Mouse (Mus musculus) kidney, embryonic 16.5 days (tissue): ENCODE results near the gene Ctc1. TPM values are rescaled to one million over a fixed set of nuclear protein-coding genes. Genes with fewer than 3 reads are reported as not detected.
"Not testable (repeated sequence)": the region's sequence is repeated elsewhere in the genome, so short reads cannot be mapped to it uniquely, and the experiment has no call there.

Experiments
- ATAC-seq: fragments of 200-750 bp; cut with Nextera tagmentation; 2 replicates; pipeline ENCODE4 v1.8.0; 2017; ENCODE audit warnings: moderate TSS enrichment; ENCODE audit not compliant: low FRiP score, low TSS enrichment
- H3K27ac ChIP-seq: fragments of 300-500 bp; sonication (generic); 2 replicates; pipeline ENCODE4 v1.5.1; 2014; ENCODE audit warnings: low read length
- H3K27me3 ChIP-seq: fragments of 300-500 bp; sonication (generic); 2 replicates; pipeline ENCODE4 v1.6.1; 2014; ENCODE audit warnings: low read length, control low read depth, mixed read lengths; ENCODE audit not compliant: insufficient read depth
- H3K36me3 ChIP-seq: fragments of 300-500 bp; sonication (generic); 2 replicates; pipeline ENCODE4 v1.6.1; 2014; ENCODE audit warnings: low read length, control low read depth, mixed read lengths; ENCODE audit not compliant: insufficient read depth
- H3K4me1 ChIP-seq: fragments of 300-500 bp; sonication (generic); 2 replicates; pipeline ENCODE4 v1.6.1; 2014; ENCODE audit warnings: low read length, control low read depth, mixed read lengths; ENCODE audit not compliant: insufficient read depth
- H3K4me2 ChIP-seq: fragments of 300-500 bp; sonication (generic); replicated peaks from 2 replicates; pipeline ENCODE4 v1.6.1; 2014; ENCODE audit warnings: low read depth, low read length
- H3K4me3 ChIP-seq: fragments of 300-500 bp; sonication (generic); 2 replicates; pipeline ENCODE4 v1.5.1; 2014; ENCODE audit warnings: mild to moderate bottlenecking, low read length
- H3K9ac ChIP-seq: fragments of 300-500 bp; sonication (generic); replicated peaks from 2 replicates; pipeline ENCODE4 v1.6.1; 2014; ENCODE audit warnings: low read length
- H3K9me3 ChIP-seq: fragments of 300-500 bp; sonication (generic); 2 replicates; pipeline ENCODE4 v1.6.1; 2016; ENCODE audit warnings: low read length, control low read depth
- WGBS: fragments of 180-500 bp; shearing (Covaris S2); extraction: QIAGEN DNeasy Blood & Tissue Kit; methylation state at CpG from one replicate; pipeline ENCODE4 v1.1.7; 2014; 5-methylcytosine and 5-hydroxymethylcytosine counted together
- polyA plus RNA-seq: library from polyadenylated mRNA; unstranded; fragments of >200 nt; fragmentation: Nextera tagmentation; extraction: Ambion mirVana; gene quantifications from 2 replicates; pipeline ENCODE4 v1.2.1, GENCODE M21; 2015

Ctc1 gene
- polyA plus RNA-seq, 1 experiment from 2014 or later: 64.1 TPM

DNA sequence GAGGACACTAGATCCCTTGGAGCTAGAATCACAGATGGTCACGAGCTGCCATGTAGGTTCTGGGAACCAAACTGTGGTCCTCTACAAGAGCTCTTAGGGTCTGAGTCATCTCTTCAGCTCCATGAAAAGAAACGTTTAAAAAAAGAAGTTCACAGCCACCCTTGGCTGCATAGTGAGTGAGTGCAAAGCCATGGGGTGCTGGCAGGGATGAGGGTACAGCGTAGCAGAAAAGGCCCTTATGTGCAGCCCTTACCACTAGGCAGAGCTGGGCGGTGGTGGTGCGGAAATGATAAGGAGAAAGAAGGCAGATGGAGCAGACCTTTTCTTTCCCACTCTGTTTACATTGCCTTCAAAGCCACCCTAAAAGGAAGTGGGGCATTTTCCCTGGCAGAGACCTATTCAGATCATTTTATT is 36.4 kb upstream of the Ctc1 start:
- no peak for ATAC-seq
- no peaks in the 10 kb centered on the region for H3K4me1 ChIP-seq
- 62% methylated on average over 5 of the region's 5 CpGs for WGBS

DNA sequence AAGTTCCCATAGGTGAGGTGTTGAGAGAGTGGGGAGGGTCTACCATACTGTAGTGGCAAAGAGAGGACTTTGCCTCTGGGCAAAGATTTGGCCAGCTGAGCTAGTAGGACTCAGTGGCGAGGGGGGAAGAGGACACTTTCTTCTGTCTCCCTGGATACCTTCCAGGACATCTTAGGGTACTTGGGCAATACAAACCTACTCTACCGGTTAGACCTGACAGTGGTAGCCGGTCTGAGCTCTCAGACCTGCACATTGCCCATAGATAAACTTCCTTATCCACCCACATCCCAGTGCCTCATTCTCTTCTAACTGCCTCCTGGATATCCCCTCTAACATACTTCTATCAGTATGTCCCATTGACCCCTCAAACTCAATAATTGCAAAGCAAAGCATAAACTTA is 34.8 kb upstream of the Ctc1 start:
- Histone ChIP-seq H3K36me3 (peaks cover 2% of the 10 kb centered on the region; the same call in 1 of the 2 replicates), H3K27me3 (no peaks in the 10 kb centered on the region), H3K4me2 (no peak overlapping the region), H3K9ac (no peak overlapping the region), H3K9me3 (no peaks in the 10 kb centered on the region), H3K27ac (no peak overlapping the region), H3K4me3 (no peak overlapping the region), H3K4me1 (no peaks in the 10 kb centered on the region)
- ATAC-seq: no peak
- 59% methylated on average over 3 of the region's 3 CpGs for WGBS

More for the DNA sequence above, 36.4 kb upstream of the Ctc1 start:
- Histone ChIP-seq H3K36me3 (no peaks in the 10 kb centered on the region), H3K9me3 (no peaks in the 10 kb centered on the region), H3K27me3 (no peaks in the 10 kb centered on the region), H3K4me2 (no peak overlapping the region), H3K4me3 (no peak overlapping the region), H3K9ac (no peak overlapping the region), H3K27ac (no peak overlapping the region)

DNA sequence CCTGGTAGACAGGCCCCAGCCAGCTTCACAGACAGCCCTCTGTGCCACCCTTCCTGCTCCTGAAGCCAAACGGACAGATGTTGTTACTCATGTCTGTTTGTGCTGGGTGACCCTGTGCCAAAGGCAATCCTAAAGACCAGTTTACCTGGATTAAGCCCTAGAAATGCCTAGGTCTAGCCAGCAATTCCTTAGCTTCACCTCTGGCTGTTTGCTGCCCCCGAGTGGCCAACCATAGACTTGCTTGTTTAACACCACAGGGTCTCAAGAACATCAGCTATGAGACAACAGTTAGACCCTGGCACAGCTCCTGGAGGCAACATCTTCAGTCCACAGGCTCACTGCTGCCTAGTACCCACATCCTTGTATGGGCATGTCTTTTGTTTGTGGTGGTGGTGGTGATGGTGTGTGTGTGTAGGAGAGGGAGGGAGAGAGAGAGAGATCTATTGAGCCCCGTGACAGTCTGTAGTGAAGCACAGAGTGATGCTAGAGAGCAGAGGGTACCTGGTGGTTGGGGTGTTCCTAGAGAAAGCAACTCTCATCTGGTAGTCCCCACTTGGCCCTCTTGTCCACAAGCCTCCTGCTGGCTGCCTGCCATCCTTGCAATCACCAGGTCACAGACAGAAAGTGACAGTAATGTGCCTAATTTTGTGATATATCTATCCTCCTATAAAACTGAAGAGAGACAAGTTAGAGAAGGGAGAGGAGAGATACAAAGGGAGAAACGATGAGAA is 32.9 kb upstream of the Ctc1 start:
- H3K27ac ChIP-seq: no peak overlapping the region
- peaks cover 13% of the 10 kb centered on the region for H3K36me3 ChIP-seq
- ATAC-seq: peak; percentile 71; the same call in 1 of the 2 replicates
- 22% methylated on average over 4 of the region's 4 CpGs for WGBS
- no peaks in the 10 kb centered on the region for H3K9me3 ChIP-seq
- no peak overlapping the region for H3K4me3 ChIP-seq
- no peak overlapping the region for H3K4me2 ChIP-seq
- H3K27me3 ChIP-seq: no peaks in the 10 kb centered on the region
- no peak overlapping the region for H3K9ac ChIP-seq
- H3K4me1 ChIP-seq: no peaks in the 10 kb centered on the region

DNA sequence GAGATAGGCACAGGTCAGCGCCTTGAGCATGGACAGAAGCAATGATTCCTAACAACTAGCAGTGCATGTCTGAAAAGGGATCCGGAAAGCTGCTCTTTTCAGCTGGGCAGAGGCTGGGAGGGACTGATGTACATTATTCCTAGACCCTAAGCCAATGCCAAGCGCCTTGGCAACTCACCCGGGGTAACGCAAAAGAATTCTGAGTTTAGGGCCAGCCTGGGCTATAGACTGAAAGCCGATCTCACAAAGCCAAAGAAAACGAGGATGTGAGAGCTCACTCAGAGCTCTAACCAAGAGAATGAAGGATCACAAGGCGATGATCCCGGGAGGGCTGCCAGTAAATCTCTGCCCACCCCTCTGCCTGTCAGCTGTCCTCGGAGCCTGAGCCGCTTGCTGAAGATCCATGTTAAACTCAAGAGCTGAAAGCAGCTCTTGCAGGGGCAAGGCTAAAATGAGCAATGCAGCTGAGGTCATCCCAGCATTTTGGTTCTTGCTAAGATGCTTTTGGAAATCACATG is 28.3 kb upstream of the Ctc1 start:
- H3K36me3 ChIP-seq: peaks cover 55% of the 10 kb centered on the region
- no peak overlapping the region for H3K9ac ChIP-seq
- 81% methylated on average over 11 of the region's 11 CpGs for WGBS
- H3K9me3 ChIP-seq: no peaks in the 10 kb centered on the region
- H3K4me3 ChIP-seq: no peak overlapping the region
- no peak overlapping the region for H3K27ac ChIP-seq
- H3K4me2 ChIP-seq: no peak overlapping the region
- no peak for ATAC-seq
- no peaks in the 10 kb centered on the region for H3K27me3 ChIP-seq
- no peaks in the 10 kb centered on the region for H3K4me1 ChIP-seq

DNA sequence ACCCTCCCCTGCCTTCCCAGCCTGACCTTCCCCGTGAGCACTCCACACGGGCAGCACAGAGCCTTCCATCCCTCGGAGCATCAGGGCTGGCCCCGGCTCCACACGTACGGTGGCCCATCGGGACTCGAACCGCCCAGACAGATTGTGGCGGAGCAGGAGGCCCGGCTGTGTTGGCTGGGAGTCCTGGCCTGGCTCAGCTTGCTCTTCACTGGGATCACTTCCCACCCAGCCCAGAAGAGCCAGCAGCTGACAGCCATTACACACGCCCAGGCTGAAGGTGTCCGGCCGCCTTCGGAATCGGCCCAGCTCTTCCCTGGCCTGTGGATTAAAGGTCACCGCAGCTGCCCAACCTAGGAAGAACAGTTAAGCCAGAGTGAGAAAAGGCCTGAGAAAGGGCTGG is 27.4 kb upstream of the Ctc1 start:
- H3K36me3 ChIP-seq: peaks cover 64% of the 10 kb centered on the region
- no peaks in the 10 kb centered on the region for H3K27me3 ChIP-seq
- H3K4me3 ChIP-seq: no peak overlapping the region
- WGBS: 89% methylated on average over 17 of the region's 17 CpGs
- no peak overlapping the region for H3K9ac ChIP-seq
- no peaks in the 10 kb centered on the region for H3K9me3 ChIP-seq
- no peak overlapping the region for H3K27ac ChIP-seq
- H3K4me2 ChIP-seq: no peak overlapping the region
- H3K4me1 ChIP-seq: no peaks in the 10 kb centered on the region
- ATAC-seq: no peak; the same call in 1 of the 2 replicates

DNA sequence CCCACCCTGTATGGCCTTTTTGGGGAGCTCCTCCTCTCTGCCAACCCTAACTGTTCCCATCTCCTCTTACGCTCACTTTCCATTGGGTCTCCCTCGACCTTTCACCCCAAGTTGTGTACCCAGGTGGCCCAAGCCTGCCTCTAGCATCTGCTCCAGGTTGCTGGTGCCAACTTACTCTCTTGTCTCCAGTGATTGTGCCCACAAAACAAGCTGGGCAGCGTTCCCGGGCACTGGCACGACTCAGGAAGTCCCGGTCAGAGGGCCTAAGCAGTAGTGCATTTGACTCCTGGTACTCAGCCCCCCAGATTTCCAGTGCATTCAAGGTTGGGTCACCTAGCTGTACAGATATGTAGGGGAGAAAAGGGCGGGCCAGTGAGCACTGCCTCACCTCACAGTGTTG is 22.6 kb upstream of the Ctc1 start:
- Histone ChIP-seq H3K27ac (no peak overlapping the region), H3K36me3 (peaks cover 92% of the 10 kb centered on the region), H3K9me3 (no peaks in the 10 kb centered on the region), H3K9ac (no peak overlapping the region), H3K27me3 (no peaks in the 10 kb centered on the region), H3K4me2 (no peak overlapping the region), H3K4me1 (no peaks in the 10 kb centered on the region), H3K4me3 (no peak overlapping the region)
- no peak for ATAC-seq
- 83% methylated on average over 7 of the region's 7 CpGs for WGBS

DNA sequence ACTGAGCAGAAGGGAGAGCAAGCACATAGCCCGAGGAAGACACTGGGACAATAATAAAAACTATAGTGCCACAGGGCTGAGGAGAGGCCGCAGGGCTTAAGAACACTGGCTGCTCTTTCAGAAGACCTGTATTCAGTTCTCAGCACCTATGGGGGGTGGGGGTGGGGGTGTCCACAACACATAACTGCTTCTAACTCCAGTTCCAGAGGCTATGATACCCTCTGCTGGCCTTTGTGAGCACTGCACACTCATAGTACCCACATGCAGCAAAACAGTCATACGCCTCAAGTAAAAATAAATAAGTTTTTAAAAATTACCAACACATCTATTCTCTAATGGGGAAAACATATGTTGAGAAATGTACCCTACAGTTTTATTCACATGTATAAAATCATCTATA is 21.3 kb upstream of the Ctc1 start:
- ATAC-seq: no peak
- no peak overlapping the region for H3K9ac ChIP-seq
- no peaks in the 10 kb centered on the region for H3K27me3 ChIP-seq
- peaks cover 91% of the 10 kb centered on the region for H3K36me3 ChIP-seq
- H3K9me3 ChIP-seq: no peaks in the 10 kb centered on the region
- no peak overlapping the region for H3K4me2 ChIP-seq
- no peaks in the 10 kb centered on the region for H3K4me1 ChIP-seq
- no peak overlapping the region for H3K4me3 ChIP-seq
- H3K27ac ChIP-seq: no peak overlapping the region
- 92% methylated on average over 3 of the region's 3 CpGs for WGBS

DNA sequence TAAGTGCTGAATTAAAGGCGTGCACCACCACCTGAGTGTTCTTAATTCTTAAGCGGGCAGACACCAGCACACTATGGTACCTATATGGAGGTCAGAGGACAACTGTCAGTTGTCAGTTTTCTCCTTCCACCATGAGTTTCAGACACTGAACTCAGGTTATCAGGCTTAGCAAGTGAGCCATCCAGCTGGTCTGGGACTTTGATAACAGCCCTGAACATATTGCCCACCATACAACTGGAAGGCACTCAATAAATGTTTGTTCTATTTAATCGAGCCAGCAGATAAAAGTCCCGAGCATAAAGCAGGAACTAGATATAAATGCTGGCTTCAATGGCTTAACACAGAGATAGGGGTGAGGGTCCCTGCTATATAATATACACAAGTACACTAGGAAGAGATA is 18.6 kb upstream of the Ctc1 start:
- no peaks in the 10 kb centered on the region for H3K4me1 ChIP-seq
- WGBS: 96% methylated on average over 4 of the region's 4 CpGs
- peaks cover 93% of the 10 kb centered on the region for H3K36me3 ChIP-seq
- no peaks in the 10 kb centered on the region for H3K9me3 ChIP-seq
- no peak overlapping the region for H3K4me2 ChIP-seq
- H3K27me3 ChIP-seq: no peaks in the 10 kb centered on the region
- H3K27ac ChIP-seq: no peak overlapping the region
- H3K4me3 ChIP-seq: no peak overlapping the region
- ATAC-seq: no peak
- no peak overlapping the region for H3K9ac ChIP-seq

DNA sequence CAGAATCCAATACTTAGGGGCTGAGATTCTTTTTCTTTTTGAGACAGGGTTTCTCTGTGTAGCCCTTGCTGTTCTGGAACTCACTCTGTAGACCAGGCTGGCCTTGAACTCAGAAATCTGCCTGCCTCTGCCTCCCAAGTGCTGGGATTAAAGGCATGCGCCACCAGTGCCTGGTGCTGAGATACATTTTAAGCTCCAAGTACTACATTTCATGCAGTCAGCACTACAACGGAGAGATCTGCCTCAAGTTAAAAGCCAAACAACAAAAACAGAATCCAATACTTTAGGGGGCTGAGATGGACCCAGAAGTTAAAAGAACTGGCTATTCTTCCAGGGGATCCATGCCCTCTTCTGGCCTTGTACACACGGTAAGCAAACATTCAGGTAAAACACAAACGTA is 12.9 kb upstream of the Ctc1 start:
- not testable (repeated sequence) for H3K27me3 ChIP-seq, ATAC-seq

DNA sequence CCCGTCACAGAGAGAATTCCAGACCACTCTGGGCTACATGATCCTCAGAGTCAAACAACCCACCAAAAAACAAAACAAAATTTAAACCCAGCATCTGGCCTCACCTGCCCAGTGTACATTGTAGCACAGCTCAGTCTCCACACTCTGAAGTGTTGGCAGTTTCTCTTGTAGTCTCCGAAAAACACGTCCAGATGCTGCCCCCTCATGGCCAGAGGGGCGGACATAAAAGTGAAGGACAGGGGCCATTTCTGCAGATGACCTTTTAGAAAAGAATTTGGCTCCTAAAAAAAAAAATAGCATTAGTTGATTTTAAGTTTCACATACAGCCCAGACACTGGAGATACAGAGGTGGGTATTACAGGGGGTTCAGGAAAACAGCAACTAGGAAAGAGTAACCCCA is 12.1 kb upstream of the Ctc1 start:
- 47% methylated on average over 4 of the region's 4 CpGs for WGBS
- ATAC-seq: no peak
- H3K27me3 ChIP-seq: no peaks in the 10 kb centered on the region

More for the DNA sequence above, 12.9 kb upstream of the Ctc1 start:
- not testable (repeated sequence) for H3K4me3 ChIP-seq, H3K9me3 ChIP-seq, H3K4me2 ChIP-seq, H3K27ac ChIP-seq, H3K9ac ChIP-seq, H3K4me1 ChIP-seq
- WGBS: 93% methylated on average over 4 of the region's 4 CpGs
- peaks cover 54% of the 10 kb centered on the region for H3K36me3 ChIP-seq

More for the DNA sequence above, 12.1 kb upstream of the Ctc1 start:
- Histone ChIP-seq H3K4me1 (peaks cover 7% of the 10 kb centered on the region), H3K9me3 (no peaks in the 10 kb centered on the region), H3K4me3 (no peak overlapping the region), H3K9ac (no peak overlapping the region), H3K4me2 (no peak overlapping the region), H3K27ac (no peak overlapping the region), H3K36me3 (peaks cover 46% of the 10 kb centered on the region)
